Mouse (Mus musculus) monocyte, adult 2 months (primary cell): ENCODE results near the gene Lyg1.

ENCODE experiments used
- DNase-seq, 2 experiments: peaks; one replicate each; pipeline ENCODE4 v3.0.0; 2022; ENCODE audit warnings: low spot score in 2 of 2, low read depth in 1 of 2

Gene Lyg1

DNA sequence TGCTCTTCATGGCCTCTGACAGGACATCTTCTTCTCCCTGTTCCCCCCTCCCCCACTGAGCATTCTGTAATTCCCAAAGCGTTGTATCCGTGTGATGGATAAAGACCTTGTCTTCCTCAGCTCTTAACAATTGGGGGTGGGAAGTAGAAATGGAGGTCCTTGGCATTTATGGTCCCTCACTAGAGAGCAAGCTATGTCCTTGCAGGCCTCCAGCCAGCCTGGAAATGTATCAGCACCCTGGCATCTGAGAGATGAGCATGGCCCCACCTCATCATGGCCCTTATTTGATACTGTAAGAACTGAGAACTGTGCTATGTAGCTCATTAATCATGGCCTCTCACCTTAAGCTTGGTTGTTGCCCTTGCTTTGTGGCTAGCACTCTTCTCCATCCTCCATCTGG, 2.3 kb downstream of the Lyg1 start:
- no peak for DNase-seq

DNA sequence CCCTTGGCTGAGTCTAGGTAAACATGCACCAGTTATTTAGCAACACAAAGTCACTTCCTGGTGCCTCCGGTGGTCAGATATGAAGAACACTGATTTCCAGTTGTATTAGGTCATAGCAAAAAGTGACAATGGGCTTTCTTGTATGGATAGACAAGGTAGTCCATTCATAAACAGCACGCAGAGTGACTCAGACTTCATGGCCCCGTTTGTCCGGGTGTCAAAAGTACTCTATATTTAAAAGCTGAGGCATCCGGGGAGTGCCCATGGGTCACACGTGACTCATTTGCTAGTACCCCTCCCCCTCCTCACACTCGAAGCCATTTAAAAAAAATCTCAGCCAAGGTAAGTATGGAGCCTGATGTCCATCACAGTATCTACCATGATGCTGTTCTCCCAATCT, 2.8 kb downstream of the Lyg1 start:
- no peak for DNase-seq

- DNase-seq, result no peak
Measured at GRCm38 (mm10) chr1:37948906-37949305, 8.7 kb downstream of the Lyg1 start.

- DNase-seq, result no peak
Measured at GRCm38 (mm10) chr1:37931806-37932205, 25.8 kb downstream of the Lyg1 start.

DNA sequence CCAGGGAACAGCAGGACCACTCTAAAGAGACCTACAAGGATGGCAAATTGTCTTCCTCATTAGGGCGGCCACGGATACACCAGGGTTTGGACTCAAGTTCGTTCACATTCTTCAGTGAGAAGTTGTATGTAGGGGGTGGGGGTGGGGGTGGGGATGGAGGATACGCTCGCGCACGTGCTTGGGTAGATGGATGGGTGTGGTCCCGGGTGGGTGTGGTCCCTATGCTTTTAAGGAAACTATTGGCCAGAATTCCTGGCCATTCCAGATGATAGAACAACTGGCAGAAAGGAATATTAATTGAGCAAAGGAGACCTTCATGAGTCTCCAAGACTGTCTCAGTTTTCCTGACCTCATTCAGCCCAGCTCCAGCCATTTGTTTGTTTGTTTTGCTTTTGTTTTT, 31.6 kb downstream of the Lyg1 start:
- no peak for DNase-seq

DNA sequence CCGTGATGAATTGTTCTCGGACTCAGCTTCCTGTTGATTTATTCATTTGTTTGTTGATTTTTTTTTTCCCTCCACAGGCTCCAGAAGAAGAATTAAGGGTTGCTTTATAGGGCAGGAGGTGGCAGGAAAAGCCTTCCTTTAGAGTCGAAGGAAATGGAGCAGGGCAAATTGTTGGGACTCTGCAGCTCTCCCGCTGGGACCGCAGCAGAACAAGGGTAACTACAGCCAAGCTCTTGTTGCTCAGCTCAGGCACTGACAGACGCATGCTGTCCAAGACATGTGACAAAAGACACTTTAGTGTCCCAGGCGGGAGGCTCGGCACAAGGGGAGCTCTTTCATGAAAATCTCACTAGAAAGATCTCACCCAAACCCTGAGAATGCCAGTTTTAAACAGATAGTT, 35.0 kb downstream of the Lyg1 start:
- DNase-seq, result no peak

DNA sequence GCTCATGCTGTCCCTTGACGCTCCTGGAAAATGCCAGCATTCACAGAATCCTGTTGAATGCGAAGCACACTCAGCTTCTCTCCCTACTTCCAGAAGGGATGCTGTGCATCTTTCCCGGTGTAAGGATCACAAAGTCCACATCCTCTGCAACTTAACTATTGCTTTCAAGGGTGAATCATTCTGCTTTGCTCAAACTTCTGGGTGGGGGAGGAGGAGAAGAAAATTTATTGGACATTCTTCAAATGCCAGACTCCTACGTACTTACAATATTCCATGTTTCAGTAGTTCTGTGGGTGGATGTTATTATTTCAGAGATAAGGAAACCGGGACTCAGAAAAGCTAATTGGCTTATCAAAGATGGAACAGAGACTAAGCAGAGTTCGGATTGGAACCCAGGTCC, 39.5 kb downstream of the Lyg1 start:
- no peak for DNase-seq

DNA sequence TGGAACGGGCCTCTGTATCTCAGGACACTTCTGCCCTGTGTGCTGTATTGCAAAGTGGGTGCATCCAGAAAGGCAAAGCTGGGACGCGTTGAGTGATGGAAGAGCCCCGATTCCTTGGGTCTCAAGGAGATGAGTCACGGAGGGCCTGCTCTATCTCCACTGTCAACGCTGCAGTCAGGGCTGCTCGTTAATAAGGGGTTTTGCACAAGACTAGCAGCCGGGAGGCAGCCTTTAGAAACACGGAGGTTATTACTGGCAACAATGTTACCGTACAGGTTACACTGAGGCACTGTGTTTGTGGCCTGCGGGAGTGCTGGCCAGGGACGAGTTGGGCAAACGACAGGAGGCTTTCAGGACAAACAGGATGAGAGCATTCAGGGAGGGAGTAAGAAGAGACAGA, 39.9 kb downstream of the Lyg1 start:
- no peak for DNase-seq

GRCm38 (mm10) chr1:37916393-37916792, 41.2 kb downstream of the Lyg1 start, which contains the start of gene Lyg2:
Gene Lyg2 (minus strand): TSS chr1:37916493.
- DNase-seq, result no peak

DNA sequence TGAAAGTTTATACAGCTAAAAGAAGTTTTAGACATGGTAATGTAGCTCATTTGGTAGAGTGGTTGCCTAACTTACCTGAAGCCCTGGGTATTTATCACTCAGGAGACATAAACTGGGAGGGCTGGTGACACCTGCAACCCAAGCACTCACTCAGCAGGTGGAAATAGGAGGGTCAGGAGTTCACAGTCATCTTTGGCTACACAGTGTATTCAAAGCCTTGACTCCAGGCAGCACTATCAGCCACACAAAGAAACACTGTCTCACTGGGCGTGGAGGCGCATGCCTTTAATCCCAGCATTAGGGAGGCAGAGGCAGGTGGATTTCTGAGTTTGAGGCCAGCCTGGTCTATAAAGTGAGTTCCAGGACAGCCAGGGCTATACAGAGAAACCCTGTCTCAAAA, 44.8 kb downstream of the Lyg1 start:
- DNase-seq, result no peak

- no peak for DNase-seq
Measured at GRCm38 (mm10) chr1:37903178-37903577, 54.4 kb downstream of the Lyg1 start.

DNA sequence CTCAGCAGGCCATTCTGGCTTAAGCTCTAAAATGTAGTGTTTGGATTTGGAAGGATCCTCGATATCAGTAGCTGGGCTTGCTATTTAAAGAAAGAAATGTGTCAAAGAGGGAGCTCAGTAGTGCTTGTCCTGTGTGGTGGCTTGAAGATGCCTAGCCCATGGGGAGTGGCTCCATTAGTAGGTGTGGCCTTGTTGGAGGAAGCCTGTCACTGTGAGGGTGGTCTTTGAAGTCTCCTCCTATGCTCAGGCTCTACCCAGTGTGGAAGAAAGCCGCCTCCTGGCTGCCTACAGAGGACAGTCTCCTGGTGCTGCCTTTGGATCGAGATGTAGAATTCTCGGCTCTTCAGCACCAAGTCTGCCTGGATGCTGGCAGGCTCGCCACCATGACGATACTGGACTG, 57.3 kb downstream of the Lyg1 start:
- DNase-seq, result no peak

DNA sequence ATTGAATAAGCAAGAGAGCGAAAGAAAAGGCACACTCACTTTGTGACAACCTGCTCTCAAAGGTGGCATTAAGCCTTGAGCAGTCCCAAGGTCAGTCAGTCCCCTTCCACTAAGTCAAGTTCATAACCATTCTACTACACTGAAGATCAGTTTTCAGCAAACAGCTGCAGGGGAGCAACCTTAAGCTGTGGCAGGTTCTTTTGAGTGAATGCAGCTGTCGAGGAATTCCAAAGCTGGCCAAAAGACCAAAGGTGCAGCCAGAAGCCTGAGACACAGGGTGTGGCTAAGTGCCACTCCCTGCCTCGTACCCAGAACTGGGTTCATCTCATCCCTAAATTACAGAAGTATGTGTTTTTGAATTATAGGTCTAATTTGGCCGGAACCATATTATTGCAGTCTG, 57.7 kb downstream of the Lyg1 start:
- DNase-seq, result no peak
